In the genomic region with DNA sequence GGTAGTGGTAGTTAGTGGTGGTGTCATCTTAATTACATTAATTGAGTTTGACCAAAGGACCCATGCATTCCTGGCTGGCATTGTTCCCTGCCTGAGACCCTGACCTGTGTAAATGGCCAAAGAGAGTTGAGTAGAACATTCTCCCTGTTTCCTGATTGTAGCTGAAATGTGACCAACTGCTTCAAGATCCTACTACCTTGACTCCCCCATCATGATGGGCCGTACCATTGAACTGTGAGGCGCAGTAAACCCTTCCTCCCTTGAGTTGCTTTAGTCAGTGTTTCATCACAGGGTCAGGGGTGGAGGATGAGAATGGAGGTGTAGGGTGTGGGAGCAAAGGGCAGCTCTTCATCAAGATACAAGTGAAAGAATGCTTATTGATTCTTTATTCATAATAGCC, we compare ENCODE assay signal across 16 mouse cellular contexts. TPM values are rescaled to one million over a fixed set of nuclear protein-coding genes. Genes with fewer than 3 reads are reported as not detected.
"Had no signal": no experiment of that assay in that cellular context is flagged by ENCODE, and none has a peak within 500 bp of the region (broad histone marks: within the 10 kb centered on the region; RNA-seq: fewer than 3 reads in every experiment).

No protein-coding gene starts in this region.

- H3K4me2 ChIP-seq: neural tube, embryonic 15.5 days; stomach, embryonic 15.5 days had no signal

- H3K27me3 ChIP-seq: neural tube, embryonic 15.5 days; stomach, embryonic 15.5 days had no signal

- H3K9me3 ChIP-seq: neural tube, embryonic 15.5 days; stomach, embryonic 15.5 days had no signal

- H3K9ac ChIP-seq: neural tube, embryonic 15.5 days; stomach, embryonic 15.5 days had no signal

- H3K27ac ChIP-seq: neural tube, embryonic 15.5 days; stomach, embryonic 15.5 days; stomach, postnatal 0 days had no signal

- H3K4me3 ChIP-seq: neural tube, embryonic 15.5 days; stomach, embryonic 15.5 days had no signal

- H3K4me1 ChIP-seq: neural tube, embryonic 15.5 days; stomach, embryonic 15.5 days had no signal

- DNase-seq: retina, postnatal 1 day; right cerebral cortex, adult 18-20 months; right cerebral cortex, postnatal 14 days; right cerebral cortex, postnatal 25 days; right cerebral cortex, postnatal 4 days; spleen, adult 18-20 months; thymus, adult 18-20 months; thymus, adult 2 months; thymus, postnatal 14 days; thymus, postnatal 25 days; thymus, postnatal 36 days; thymus, postnatal 4 days had no signal

- H3K36me3 ChIP-seq: neural tube, embryonic 15.5 days; stomach, embryonic 15.5 days had no signal

RNA-seq across cellular contexts. Expression of gene Gxylt2, which starts 25.9 kb away (rescaled TPM):
- total RNA-seq: neutrophil, adult 5-6 weeks had no signal
